Mouse (Mus musculus): ENCODE measurements at regions not wholly inside any gene's neighbourhood (a gene's known extent, or its start where the extent isn't known, plus 50 kb on each side); places are given as distances from the start of the nearest gene placed in this dataset.

DNA sequence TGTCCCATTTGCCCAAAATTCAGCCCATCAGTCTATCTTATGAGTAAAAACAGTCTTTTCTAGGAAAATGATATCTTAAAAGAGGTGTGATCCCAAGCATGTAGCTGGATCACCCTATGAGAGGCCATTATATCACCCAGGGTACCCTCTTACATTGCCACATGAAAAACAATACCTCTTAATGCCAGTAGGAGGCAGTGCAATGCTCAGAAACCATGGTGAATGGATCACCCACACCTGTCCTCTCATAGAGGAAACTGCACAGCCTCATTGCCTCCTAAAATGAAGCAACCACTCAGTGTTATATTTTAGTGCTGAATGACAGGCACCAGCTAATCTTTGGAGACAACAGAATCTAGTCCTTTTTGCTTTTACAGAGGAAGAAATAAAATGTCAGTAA, 114.0 kb upstream of the Nxt1 start:
- no peak for DNase-seq (ENCODE audit: low spot score in 2 of 2)

DNA sequence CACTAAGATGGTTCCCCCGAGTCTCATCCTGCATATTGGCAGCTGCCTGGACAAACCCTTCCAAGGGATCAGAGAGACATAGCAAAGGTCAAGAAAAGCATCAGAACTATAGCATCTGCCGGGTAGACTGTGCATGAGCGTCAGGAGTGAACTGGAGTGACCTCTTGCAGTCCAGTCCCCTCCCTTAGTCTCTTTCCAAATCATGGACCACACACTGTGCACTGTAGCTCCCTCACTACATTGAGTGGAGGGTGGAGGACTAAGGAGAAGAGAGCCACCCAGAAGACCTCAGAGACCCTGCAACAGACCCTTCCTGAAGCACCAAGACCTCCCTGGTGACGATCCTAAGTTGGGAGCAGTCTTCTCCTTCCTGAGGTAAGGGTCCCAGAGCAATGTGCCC, 107.8 kb upstream of the Cd93 start:
- no peak for DNase-seq (ENCODE audit: low spot score in 2 of 2)

DNA sequence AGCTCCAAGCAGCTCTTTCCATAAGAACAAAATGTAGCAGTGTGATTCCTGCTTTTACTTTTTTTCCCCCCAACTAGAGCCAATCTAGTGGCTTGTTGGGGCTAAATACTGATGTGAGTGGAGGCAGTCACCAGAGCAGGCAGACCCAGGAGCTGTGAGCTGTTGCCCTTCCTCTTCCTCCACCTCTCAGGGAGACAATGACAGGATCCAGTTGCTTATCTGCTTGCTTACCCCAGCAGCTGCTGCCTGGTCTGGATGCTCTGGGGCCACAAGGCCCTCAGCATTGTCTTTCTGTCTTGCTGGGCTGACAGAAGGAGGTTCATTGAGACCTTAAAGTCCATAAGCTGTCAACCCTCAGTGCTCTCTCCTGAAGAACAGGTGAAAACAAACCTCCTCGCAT, 106.3 kb upstream of the Cd93 start:
- no peak for DNase-seq (ENCODE audit: low spot score in 2 of 2)

DNA sequence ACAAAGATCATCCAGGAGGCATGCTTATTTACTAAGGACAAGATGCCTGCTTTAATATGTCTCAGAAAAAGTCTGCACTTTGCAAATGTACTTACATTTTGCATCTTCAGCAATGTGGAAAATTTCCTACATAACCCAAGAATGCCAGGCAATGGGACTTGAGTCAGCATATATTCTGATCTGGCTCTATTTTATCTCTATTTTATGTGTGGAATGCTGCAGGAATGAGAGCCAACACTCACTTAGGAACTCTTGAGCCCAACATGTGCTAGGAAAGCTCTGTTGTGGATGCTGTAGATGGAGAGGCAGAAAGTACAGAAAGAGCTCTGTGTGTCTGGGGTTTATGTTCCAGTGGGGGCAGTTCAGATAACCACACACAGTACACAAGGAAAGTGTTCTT, 99.0 kb upstream of the Cd93 start:
- DNase-seq (ENCODE audit: low spot score in 2 of 2): no peak

DNA sequence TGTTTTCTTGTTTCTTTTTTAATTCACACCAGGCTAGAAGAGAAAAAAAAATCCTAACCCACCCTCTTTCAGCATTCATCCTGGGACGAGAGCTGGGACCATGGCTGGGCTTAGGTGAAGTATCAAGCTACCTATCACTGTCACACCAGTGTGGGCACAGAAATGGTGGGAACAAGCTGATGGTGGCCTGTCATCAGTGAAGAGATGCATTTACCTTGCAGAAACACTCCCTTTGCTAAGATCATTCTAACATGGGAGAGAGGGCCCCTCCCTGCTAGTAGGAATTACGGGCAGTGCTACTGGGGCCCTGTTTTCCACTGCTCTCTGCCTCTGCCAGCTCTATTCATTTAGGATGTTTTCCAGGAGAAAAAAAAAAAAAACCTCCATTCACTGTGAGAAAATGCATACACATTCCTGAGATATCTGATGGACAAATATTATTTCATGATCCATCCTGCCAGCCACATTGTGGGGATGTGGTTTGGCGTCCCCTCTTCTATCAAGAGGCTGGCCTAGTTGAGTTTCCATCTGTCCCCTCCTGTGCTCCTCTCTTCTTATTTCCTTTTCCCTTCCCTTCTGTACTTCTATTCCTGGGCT, 94.6 kb upstream of the Cd93 start:
- no peak for DNase-seq (ENCODE audit: low spot score in 2 of 2)

DNA sequence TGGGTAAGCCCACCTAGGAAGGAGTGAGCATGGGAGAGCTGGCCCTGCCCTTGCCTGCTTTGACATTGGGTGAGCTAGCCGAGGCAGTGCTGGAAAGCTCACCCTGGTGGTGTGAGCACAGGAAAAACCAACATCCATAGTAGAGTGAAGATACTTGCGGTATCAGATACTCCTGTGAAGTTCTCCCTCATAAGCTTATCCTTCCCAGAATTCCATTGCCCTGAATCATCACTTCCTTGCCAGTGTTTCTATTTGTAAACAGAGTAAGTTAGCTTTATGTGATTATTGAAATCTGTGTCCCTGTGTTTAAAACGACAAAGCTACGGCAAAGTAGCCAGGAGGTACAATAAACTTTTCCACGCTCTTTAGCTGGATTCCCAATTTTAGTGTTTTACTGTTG, 93.9 kb upstream of the Cd93 start:
- DNase-seq (ENCODE audit: low spot score in 2 of 2): no peak

DNA sequence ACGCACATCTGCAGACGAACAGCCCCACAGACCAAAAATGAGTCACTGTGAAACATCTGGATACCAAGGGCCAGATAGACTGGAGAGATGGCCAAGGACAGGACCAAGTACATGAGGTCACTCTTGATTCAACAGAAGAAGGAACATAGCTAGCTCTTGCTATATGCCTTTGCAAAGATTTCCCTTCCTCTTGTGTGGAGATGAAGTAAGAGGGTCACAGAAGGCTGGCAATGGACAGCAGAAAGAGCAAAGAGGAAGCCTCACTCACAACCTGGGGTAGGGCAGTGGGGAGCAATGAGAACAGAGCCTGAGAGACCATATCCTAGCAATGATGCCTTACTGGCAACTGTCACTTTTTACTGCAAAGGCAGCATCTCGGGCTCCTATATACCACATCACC, 93.2 kb upstream of the Cd93 start:
- no peak for DNase-seq (ENCODE audit: low spot score in 2 of 2)

DNA sequence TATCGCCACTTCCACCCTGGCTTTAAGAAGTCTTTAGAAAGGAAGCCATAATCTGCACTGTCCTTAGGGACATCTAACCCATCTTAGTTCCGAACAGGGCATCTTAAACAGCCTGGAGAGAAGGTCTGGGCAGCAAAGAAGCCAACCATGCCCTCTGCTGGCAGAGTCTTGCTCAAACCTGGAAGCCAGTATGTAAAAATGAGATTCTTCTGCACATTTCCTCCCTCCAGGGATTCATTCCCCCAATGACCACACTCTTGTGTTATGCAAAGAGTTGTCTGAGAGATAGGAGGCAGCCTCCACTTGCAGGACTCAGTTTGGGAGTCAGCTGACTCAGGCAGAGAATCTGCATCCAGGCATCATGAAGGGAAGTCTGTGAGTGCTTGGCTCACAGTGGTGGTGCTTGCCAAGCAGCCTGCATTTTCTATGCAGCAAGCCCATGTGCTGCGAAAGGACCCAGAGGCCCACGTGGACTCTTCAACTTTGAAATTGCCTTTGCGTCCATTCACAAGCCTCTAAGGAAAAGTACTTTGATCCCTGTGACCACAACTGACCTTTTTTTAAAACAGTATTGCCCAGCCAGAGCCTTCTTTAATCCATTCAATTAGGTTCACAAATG, 92.3 kb upstream of the Cd93 start:
- peak; percentile 10 to 26 for DNase-seq (ENCODE audit: low spot score in 2 of 2)

DNA sequence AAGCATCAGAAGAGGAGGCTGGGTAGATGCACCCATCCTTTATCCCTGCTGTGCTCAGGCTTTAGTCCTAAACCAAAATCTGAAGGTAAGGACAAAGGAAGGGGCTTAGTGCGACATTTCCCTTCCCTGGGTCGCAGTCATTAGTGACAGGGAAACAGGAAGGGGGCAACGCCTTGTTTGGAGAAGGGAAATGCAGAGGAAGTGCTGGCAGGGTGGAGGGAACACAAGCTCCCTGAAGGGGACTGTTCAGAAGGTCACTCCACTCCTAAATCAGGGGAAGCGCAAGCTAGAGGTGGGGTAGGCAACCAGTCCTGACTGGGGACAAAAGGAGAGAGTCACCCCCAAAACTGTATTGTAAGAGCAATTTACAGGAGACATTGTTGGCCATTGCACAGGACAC, 88.7 kb upstream of the Cd93 start:
- no peak for DNase-seq (ENCODE audit: low spot score in 2 of 2)

DNA sequence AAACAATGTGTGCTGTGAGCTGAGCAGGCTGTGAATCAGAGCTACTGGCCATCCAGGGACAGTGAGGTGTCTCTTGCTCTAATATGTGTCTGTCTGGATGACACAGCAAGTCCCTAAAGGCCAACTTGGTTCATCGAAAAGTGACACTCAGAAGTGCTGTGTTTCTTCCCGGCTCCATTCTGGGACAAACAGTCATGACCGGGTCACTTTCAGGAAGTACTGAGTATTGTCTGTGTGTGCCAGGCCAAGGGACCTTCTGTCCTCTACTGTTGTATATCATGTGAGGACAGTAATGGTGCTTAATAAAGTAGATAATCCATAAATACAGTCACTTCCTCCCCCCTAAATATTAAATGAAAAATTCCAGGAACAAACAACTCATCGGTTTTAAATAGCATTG, 87.2 kb upstream of the Cd93 start:
- no peak for DNase-seq (ENCODE audit: low spot score in 2 of 2)

DNA sequence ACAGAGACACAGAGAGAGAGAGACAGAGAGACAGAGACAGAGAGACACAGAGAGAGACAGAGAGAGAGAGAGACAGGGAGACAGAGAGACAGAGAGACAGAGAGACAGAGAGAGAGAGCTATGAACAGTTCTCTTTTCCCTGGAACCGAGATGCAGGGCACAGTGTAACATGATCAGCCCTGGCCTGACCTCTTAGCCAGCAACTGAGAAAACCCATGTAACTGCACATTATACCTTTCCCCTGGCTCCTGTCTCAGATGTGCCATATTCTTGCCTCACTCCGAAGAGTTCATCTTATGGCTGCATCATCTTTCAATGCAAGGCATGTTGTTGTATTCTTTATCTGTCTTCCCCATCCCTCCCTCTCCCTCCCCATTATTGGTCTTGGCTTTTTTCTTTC, 86.5 kb upstream of the Cd93 start:
- DNase-seq (ENCODE audit: low spot score in 2 of 2): no peak

DNA sequence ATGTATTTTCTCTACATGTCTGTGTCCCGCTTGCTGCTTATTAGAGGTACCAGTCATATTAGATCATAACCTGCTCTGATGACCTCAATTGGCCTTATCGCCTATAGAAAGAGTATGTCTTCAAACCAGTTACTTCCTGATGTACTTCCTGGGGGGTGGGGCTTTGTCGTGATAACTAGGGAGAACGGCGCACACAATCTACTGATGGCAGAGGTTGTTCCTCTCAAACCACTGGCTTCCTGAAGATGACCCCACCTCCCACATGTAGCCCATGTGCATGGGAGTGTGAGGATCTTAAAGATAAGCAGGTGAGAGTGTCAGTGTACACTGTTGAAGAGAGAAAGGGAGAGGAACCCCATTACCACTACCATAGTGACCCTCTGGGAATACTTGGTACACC, 84.4 kb upstream of the Cd93 start:
- no peak for DNase-seq (ENCODE audit: low spot score in 2 of 2)

DNA sequence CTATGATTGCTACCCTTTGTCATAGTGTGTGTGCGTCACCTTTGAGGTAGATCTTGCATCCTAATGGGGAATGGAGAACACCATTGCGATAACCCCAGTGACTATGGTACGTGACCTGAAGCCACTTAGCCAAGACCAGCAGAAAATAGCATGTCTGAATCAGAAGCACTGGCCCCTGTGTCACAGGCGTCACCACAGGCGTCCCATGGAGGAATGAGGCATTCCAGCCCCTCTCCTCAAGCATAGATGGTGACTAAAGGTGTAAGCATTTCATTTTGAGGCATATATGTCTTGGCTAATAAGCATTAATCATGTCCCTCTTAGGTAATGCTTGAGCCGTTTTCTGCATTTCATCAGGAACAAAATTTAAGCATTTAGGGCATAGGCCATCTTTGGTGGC, 82.1 kb upstream of the Cd93 start:
- DNase-seq (ENCODE audit: low spot score in 2 of 2): no peak

DNA sequence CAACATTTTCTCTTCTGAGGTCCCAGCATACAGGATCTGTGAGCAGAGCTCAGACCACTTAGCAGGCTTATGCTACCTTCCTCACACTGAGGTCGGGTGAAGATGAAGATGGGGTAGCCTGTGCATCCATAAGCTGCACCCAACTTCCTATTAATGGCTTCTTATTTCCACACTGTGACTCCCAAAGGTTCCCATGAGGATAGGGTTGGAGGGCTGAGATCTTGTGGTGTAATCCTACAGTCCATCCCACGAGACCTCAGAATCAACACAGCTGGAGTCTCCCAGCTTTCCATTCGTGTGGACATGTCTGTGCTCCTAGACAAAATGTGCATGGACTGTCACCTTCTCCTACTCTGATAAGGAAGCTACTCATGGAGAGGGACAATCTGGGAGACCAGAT, 80.0 kb upstream of the Cd93 start:
- DNase-seq (ENCODE audit: low spot score in 2 of 2): no peak

DNA sequence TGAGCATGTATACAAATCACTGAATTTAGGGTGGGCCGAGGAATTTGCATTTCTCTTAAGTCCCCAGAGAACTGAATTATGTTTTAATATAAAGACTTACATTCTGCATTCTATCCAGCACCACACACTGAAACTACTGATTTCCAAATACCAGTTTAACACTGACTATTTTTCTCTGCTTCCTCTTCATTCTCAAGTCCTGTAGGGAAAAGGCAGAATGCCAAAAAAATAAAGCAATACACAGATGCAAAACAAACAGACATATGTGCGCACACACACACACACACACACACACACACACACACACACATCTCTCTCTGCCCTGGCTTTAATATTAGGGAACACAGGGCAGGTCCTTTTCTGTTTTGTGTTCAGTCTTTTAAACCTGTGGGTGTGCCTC, 79.6 kb upstream of the Cd93 start:
- DNase-seq (ENCODE audit: low spot score in 2 of 2): no peak

DNA sequence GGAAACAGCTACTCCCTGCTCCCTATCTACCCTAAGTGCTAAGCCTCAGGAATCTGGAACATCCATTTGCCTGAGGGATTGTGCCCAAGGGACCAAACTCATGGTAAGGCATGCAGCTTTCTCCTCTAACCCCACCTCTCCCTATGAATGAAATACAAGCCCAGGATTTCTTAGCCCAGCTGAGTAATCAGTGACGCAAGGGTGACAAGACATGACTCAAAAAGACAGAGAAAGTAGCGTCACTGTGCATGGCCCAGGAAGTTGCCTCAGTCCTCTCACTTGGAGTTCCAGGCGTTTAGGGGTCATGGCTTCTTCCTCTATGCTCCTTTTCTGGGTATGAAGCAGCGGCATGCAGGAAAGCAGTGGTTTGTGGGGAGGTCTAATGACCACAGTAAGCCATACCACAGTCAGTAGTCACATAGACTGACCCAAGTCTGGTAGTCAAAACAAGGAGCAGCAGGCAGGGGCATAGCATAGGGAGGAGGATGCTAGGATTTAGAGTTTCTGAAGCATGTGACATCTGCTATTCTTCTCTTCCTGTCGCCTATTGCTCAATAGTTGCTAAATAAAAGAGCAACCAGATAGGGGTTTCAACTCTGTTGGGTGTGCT, 78.7 kb upstream of the Cd93 start:
- no peak for DNase-seq (ENCODE audit: low spot score in 2 of 2)

DNA sequence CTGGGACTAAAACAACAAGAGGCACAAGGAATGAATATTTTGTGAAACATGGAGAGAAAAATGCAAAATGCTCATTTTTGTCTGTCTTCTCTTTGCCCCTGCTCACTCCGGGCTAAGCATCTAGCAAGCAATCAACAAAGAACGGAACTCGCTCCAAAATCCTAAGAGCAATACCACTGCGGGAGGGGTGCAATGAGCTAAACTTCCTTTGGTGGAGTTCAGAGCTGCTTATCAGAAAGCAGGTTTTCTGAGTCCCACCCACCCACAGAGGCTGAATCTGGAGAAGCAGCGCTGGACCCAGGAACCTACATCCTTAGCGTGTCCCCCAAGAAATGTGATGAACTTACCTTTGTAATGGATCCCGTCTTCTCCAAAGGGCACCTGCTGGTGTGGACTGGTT, 76.9 kb upstream of the Cd93 start:
- DNase-seq (ENCODE audit: low spot score in 2 of 2): no peak

DNA sequence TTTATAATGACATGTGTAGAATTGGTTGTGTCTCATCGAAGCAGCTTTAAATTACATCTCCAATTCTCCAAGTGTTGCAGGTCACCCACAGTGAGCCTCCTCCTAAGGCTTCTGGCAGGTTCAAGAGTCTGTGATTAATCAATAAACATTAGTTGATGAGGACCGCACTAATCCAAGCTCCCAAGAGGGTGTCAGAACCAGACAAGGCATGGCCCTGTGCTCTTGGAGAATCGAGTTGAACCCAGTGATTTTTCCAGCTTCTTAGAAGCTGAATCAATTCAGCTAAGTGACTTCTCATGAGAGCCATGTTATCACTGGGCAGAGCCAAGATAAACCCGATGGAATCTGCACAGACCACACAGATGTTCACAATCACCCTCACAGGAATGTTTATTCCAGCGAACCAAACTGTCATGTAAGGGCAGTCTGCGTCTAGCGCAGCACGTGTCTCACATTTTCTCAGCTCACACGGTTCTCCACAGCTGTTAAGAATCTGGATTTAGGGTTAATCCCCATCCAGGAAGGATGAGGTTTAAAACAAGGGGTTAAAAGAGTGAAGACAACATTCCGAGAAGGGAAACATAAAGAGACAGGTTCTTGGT, 76.4 kb upstream of the Cd93 start:
- DNase-seq (ENCODE audit: low spot score in 2 of 2): no peak

DNA sequence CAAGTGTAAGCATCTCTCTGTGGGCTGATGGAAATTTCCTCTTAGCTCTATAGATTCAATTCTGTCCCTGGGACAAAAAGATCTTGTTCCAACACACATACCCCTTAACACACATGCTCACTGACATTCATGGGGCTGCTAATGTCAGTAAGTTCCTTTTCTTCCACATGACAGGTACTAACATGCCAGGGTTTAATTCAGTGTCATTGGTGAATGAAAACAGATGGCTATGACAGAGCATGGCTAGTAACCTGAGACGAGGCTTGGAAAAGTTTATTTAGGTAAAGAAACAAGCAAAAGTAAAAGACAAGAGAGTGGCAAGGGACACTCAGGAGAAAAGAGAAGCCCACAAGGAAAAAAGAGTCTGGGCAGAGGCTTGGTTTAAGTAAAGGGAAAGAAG, 74.5 kb upstream of the Cd93 start:
- no peak for DNase-seq (ENCODE audit: low spot score in 2 of 2)

DNA sequence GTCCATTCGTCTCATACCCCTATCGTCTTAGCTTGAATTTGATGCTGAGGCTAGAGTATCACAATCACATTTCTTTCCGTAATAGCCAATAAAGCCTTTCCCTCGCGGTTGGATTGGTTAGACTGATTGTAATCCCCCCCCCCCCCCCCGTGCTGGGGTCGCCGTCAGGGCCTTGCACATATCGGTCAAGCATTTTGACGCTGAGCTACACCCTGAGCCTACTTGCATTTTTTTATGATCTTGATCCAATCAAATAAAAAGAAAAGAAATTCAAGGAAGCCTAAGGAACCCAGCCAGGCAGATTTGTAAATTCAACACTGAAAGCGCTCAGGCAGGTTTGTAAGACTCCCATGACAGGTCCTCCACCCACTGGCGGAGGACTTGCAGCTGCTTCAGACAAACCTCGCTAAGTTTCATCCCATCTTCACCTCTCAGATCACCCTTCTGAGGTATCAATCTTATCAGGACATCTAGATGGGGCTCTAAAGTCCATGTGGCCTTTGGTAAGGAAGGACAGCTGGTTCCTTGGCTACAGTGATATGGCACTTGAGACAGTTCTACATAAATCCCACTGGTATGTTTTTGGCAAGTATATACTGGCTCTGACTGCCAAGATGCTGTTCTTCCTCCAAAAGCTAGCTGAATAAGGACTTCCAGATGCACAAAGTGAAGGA, 66.8 kb upstream of the Cd93 start:
- no peak for DNase-seq (ENCODE audit: low spot score in 2 of 2)

DNA sequence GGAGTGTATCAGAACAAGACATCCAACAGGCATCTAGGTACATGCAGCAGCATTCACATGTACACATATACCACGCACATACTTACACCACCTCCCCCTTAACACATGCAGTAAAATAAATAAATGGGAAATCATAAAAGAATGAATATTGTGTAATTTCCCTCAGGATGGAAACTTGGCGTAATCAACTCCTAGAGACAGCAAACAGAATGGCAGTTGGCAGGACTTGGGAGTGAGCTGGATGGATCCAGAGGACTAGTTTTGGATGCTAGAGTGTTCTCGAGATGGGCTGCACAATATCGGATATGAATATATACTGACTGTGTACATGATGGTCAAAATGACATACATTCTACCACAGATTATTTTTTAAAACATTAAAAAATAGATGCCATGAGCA, 66.0 kb upstream of the Cd93 start:
- DNase-seq (ENCODE audit: low spot score in 2 of 2): no peak

DNA sequence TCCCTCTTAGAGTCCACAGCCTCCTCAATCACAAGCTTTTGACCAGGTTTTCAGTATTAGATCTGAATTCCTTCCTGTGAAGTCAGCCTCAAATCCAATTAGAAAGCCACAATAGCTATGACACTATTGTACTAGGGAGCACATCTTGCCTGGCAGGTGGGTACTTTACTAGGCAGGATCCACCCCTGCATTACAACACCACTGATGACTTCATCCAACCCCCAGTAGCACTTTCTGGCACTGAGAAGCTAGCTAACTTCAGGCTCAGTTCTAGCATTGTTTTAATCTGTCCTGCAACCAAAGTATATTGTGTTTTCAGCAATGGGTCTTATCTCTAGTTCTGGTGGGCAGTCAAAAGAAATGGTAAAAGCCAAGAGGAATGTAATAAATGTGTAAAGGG, 64.2 kb upstream of the Cd93 start:
- DNase-seq (ENCODE audit: low spot score in 2 of 2): no peak

DNA sequence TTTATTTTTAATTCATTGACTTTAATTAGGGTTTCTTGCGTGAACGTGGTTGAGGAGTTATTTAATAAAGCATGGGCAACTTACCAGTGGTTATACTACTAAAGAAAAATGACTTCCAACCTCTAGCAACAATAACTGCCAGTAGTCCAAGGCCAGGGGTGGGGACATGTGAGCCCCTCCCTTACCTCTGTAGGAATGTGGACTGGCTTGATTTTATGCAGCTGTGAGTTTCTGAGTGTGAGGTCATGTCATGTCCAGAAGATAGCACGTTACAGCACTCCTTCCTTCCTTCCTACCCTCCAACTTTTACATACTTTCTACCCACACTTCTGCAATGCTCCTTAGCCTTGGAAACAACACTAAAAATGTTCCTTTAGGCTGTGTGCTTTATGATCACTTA, 63.6 kb upstream of the Cd93 start:
- no peak for DNase-seq (ENCODE audit: low spot score in 2 of 2)

All from frontal cortex, postnatal 14 days (tissue).